Mouse (Mus musculus) lung, postnatal 4 days (tissue): ENCODE measurements around the gene Acd.

ENCODE experiments used
- DNase-seq, 2 experiments: peaks; one replicate each; pipeline ENCODE4 v3.0.0; 2021

The Acd gene

DNA sequence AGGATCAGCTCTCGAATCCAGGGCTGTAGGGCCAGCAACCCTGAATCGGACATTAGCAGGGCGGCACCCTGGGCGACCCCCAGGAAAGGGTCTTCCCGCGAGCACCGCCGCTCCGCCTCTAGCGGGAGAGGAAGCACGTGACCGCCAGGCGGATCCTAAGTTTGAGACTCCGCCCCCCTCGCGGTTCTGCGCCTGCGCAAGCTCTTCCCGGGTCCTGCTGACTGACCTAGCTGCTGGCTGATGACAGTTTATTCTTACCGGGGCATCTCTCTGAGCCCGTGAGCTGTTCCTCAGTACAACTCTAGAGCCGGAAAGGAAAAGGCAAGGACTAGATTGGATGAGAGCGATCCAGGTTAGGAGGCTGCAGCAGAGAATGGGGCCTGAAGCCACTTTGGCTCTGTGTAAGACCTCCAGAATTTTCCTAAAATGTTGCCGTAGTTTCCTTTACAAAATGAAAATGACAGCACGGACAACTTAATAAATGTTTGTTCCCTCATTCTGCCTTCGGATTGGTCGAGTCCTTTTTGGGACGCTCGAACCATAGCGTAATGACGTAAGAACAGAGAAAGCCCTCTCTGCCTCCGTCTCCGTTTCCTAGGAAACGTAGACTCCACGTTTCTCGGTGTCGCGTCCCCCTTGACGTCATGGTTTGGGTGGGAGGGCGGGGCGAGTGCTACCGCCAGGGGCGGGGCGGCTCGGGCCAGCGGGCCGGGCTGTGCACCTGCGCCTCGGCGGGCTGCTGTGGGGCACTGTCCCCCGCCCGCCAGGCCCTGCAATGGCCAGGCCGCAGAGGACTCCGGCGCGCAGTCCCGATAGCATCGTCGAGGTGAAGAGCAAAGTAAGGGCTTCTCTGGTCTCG lies at the start of gene Acd, which contains the start of gene Pard6a:
Gene Acd (minus strand): TSS at position 137 of the 859 bp plus-strand sequence.
Gene Pard6a (plus strand): TSS at position 183 of the 859 bp plus-strand sequence.
- DNase-seq: peak; percentile 95 to 97

DNA sequence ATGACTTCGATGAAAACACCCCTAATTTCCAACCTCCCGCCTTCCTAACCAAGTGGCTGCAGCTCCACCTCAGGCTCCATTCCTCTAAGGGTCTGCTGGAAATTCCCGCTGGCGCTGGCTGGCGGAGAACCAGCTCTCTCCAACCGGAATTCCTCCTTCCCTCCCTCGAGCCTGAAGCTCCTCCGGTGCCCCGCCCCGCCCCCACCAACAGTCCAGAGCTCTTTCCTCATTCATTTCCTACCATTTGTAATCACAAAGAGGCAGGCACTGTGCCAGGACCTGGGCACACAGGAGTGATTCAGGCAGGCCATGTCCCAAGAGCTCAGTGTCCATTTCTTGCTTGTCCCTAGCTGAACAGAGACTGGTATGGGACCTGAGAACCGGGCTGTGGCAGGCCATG lies 49.7 kb upstream of the Acd start:
- DNase-seq: peak; percentile 90 to 91

DNA sequence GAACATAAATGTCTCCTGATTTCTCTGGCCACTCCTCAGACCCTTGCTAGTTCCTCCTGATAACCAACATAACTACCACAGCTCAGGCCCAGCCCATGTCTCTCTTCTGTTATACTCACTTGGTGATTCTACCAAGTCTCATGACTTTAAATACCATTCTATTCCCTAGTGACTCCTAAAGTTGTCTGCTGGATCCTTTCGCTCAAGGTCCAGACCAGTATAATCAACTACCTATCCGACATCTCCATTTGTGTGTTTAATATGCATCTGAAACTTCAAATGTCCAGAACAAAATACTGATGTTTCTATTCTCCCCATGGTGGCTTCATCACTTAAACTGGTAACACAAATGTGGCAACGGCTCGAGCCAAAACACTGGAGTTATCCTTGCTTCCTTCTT lies 42.4 kb upstream of the Acd start:
- no peak for DNase-seq

DNA sequence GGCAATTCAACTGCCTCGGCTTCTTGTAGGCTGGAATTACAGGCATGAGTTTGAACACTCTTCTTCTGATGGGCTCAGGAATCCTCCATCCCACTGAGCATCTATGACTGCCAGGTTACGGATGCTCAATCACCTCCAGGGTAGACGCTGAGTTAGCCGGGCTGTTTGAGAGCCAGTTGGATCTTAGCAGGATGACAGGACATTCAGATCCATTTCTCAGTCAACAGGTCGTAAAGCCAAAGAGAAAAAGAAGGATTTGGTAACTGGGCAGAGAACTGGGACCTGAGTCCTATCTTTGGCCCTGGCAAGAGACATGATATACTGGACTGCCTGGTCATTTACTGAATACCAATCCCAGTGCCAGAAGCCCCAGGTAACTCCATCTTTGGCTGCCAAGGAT lies 38.3 kb upstream of the Acd start:
- DNase-seq: no peak

DNA sequence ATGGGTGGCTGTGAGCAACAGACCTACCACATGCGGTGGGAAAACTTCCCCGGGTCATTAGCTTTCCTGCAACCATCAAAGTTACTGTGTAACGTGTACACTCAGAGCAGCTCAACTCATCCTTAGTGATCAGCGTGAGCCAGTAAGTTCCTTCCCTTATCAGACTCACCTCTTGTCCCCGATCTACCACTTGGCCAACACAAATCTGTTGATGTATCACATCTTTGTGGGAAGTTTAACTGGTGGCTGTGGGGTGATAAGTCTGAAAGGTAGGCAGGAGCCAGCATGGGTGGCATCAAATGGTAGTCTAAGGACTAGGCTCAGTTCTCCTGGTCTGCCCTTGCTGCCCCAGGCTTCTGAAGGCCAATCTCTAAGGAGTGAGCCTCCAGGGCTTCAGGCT lies 31.3 kb upstream of the Acd start:
- DNase-seq: no peak

DNA sequence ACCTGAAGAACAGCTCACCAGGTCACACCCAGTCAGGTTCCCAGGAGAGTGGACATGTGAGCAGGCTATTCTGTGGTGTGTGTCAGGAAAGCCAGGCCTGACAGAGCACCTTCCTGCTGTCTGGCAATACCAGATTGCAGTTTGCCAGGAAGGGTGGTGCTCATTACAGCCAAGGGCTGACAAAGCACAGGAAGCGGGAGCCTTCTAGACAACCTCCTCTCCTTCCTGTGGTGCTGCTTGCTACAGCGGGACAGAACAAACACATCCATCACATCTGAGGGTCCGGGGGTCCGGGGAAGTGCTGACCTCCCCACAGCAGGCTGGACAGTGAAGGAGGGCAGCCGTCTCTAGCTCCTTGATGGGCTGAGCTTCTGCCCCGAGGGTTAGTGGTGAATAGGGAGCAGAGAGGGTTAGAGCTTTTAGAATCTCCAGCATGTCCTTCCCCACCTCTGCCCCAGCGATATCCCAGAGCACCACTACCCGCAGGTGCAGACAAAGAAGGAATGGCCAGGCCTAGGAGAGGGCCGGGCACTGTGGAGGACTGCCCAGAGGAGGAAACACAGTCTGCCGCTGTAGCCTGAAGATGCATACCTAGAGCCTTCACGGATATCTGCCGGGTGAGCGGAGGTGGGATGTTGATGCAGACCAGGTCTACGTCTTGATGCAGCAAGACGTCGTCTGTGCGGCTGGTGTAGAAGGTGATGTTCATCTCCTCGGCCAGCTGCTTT lies 26.7 kb upstream of the Acd start:
- DNase-seq: peak; percentile 67 to 83

DNA sequence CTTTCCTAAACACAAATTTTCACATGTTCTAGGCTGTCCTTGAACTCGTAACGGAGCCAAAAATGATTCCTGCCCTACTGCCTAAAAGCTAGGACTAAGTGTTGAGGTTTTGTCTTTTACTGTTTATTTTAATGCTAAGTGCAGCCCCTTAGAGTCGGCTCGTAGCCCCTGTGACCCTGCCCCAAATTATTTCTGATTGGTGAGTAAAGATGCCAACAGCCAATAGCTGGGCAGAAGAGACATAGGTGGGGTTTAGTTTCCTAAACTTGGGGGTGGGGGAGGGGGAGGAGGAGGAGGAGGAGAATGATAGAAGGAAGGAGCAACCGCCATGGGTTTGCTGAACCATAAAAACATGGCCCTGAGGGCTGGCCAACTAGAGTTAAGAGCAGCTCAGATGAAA lies 24.8 kb upstream of the Acd start:
- DNase-seq: no peak

DNA sequence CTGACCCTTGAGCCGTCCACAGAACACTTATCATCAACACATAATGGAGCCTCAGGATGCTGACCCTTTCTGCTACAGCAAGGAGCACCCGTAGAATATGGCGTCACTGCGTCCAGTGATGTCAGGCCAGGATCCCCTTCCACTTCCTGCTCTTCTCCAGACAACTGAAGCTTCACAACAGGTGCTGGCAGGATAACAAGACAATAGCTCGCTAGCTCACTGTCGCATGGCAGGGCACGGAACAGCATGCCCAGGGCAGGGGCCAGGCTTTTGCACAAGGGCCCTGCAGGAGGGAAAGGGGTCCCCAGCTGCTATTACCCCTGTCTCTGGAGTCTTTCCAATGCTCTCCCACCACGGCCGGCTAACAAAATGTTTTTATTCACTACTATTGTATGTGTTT lies 22.0 kb upstream of the Acd start:
- DNase-seq: no peak

DNA sequence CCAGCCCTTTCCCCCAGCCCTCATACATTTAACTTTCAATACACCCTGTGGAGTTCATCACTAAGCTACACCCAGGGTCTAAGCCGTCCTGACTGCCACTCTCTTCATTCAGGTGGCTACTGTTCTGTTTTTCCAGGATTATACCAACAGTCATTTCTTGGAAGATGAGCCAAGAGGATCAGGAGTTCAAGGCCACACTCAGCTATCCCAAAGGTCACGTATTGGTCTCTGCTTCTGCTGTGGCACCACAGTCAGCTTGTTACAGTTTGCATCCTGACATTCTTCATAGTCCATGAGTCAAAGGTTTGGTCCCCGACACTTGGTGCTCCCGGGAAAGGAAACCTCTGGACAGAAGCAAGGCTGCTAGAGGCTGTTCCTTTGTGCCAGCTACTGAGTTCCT lies 18.7 kb upstream of the Acd start:
- DNase-seq: no peak

DNA sequence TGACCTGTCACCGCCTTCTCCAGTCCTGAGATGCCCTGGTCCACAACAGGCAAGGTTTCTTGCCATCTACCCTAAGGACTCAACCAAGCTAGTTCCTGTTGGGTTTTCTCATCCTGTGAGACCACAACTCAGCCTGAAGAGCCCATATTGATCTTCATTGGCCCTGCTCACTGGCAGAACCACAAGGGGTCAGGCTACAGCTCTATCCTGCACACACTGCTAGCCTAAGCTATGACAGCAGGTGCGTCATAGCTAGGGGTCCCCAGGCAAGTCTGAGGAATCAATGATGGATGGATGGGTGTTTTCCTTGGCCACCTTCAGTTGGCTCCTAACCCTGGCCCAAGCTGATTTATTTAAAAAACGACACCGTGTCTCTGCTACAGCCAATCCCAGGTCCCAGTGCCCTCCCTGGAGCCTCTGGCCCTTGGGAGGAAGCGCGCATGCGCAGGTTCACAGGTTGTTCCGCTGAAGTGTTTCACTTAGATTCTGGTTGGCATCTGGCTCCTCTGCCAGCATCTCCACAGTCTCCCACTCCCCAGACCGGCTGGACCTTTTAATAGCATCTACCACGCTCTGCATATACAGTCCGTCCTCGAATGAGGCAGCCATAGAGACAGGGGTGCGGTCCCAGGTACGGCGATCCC lies 15.5 kb upstream of the Acd start:
- no peak for DNase-seq

DNA sequence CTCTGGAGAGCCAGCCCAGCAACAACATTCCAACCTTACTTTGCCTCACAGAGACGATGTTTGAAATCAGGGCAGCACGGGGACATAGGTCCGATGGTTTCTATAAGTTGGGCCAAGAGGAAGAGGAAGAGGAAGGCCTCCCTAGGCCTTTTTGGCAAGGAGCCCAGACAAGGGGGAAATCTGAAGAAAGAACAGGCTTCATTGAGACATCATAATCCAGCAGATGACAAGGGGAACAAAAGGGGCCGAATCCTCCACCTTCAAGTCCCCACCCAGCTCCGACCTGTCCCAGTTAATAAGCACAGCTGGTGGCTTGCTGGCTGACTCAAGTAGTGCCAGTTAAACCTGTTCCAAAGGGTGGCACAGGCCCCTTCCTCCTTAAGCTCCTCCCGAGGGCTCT lies 14.1 kb upstream of the Acd start:
- peak; percentile 36 to 38 for DNase-seq

DNA sequence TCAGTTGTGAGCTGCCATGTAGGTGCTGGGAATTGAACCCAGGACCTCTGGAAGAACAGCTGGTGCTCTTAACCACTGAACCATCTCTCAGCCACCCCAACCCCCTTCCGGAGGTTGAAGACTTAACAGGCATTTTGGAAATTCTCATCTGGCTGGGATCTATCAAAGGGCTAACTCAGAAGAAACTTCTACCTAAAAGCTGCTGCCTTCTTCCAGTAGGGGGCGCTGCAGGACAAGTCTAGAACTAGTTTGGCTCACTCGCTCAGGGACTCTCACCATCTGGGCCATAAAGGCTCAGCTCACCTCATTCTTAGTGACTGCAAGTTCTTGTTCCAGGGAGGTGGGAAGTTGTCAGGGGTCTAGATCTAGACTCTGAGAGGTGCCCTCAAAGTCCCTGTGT lies 13.2 kb upstream of the Acd start:
- peak; percentile 76 to 91 for DNase-seq

DNA sequence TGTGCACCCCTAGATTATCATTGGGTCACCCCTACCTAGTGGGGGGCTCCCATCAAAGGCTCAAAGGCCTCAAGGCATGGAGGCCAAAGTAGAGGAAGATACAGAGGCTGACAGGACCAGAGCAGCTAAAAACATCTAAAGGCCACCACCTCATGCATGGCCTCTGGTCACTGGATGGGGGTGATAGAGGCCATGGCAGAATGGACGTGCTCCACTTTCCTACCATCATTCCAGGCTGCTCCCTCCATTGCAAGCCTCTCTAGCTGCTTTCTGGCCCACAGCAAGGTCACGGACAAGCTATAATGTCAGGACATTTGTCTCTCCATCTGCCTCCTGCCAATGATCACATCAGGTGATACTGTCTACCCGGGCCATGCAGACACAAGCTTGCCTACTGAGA lies 11.4 kb upstream of the Acd start:
- DNase-seq: no peak

DNA sequence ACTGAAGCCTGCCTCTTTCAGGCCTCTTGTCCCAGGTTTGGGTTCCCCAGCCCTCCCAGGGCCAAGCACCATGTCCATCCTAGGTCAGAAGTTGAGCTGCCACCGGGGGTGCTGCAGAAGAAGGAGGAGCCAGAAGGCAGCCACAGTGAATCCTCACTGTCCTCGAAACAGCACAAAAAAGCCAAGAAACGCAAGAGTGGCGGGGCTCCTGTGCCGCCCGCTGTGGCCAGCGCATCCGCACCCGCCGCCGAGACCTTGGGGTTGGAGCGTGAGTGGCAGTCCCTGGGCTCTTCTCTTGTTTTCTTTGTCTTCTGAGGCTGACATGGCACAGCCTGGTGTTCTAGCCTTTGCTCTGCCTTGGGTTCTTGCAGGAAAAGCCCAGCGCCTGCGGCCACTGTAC lies 8.4 kb upstream of the Acd start:
- DNase-seq: peak in 1 of 2 experiments; percentile 3

DNA sequence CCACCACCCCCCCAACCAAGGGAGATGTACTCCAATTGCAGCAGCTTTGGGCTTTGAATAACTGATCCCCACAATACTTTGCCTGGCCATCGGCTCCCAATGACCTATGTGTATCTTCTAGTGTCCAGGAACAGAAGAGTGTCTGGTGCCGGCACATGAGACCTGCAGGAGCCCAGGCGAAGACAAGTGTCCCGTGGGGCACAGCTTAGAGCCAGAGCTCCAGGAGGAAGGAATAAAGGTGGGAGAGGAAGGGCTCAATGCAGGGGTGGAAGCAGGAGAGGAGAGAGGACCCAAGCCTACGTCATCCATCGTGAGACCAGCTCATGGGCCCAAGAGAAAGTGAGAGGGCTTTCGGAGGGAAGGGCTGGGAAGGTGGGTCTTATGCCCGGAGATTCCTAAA lies 7.8 kb upstream of the Acd start:
- no peak for DNase-seq

DNA sequence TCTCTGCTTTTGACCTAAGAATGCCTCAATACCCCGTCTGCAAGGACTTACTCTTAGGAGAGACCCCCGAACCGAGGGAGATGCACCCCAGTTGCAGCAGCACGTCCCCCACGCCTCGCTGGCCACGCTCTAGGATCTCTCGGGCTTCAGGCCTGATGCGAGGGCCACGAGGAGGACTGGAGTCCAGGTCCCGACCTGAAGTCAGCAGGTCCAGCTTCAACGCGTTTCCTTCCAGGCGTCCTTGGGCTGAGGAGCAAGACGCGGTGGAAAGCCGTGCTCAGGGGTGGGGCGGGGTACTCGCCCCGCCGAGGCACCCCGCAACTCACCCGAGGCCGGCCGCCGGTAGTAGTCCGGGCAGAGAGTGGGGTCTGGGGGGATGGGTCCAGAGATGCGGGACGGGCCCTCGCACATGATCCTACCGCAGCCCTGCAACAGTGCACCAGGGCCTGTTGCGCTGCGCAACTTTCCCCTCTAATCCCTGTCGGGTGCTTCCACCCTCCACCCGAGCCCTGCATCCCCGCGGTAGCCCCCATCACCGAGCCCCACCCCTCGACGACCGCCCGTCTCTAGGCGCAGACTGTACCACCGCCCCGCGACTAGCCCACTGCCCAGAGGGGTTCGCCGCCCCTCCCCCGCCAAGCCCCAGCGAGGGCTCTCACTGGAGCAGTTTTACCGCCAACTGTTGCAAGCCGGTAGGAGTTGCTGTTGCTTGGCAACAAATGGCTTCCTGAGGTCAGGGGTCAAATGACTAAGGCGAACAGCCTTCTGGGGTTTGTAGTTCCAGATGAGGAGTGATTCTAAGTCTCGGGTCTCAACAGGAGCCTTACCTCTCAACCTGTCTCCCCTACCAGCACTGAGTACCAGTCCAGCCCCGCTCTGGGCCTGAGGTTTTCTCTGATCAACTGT lies 6.8 kb upstream of the Acd start, which contains the start of the genes 4933405L10Rik and Enkd1:
Gene 4933405L10Rik (plus strand): TSS at position 158 of the 906 bp plus-strand sequence.
Gene Enkd1 (minus strand): TSS at position 713 of the 906 bp plus-strand sequence.
- peak; percentile 85 to 90 for DNase-seq

DNA sequence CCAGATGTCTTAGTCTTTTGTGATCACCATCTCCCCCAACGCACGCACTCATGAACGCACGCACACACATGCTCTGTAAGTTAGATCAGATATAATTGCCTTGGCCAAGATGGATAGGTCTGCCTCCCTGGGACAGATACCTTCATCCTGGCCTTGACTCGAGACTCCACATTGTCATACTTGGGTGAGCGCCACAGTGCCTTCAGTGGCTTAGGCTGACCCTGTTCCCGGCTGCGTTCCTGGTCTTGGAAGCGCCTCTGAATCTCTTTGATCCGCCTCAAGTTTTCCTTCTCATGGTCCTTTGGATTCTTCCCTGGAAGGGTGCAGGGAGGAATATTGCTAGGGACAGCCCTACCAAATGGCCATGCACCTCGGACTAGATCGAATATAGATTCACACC lies 5.5 kb upstream of the Acd start:
- no peak for DNase-seq

DNA sequence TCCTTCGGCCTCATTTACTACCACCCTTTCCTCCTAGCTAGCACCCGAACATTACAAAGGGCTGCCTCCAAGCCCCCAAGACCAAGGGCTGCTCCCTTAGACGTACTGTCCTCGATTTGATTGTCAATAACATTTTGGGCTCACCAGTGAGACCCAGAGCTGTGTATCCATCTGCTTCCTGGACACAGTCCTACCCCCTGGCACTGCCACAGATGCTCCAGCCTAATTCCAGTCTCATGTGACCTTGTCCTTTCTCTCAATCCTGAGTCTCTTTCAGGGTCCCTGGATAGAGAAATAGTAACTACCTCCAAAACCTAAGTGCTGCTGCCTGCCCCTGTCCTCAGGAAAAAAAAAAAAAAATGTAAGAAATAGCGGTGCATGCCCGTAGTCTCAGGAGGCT lies 4.1 kb upstream of the Acd start:
- no peak for DNase-seq

DNA sequence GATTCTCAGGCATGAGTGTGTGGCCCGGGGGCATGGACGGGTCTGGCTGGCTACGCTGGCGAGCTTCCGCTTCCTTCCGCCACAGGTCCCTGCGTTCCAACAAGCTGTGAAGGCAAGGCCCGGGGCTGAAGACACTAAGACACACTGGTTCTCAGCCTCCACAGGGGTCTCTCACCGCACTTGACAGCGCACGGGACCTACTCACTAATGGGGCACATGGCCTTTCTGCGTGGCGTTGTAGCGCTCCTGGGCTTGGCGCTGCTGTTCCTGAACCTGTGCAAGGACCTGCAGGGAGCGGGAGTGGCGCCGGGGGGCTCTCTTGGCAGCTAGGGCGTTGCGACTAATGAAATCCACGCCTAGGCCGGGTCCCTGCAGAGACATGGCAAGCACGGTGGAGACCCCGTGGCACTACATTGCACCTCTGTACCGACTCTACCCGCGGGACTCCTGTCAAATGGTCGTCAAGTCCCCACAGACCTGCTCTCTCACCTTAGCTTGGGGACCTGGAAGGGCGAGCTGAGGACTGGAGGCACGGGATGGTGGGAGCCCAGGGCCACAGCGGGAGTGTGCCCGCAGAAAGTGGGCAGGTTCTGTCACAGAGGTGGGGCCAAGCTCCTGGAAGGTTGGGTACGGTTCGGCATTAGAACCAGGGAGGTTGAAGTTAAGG lies 3.4 kb upstream of the Acd start:
- no peak for DNase-seq

DNA sequence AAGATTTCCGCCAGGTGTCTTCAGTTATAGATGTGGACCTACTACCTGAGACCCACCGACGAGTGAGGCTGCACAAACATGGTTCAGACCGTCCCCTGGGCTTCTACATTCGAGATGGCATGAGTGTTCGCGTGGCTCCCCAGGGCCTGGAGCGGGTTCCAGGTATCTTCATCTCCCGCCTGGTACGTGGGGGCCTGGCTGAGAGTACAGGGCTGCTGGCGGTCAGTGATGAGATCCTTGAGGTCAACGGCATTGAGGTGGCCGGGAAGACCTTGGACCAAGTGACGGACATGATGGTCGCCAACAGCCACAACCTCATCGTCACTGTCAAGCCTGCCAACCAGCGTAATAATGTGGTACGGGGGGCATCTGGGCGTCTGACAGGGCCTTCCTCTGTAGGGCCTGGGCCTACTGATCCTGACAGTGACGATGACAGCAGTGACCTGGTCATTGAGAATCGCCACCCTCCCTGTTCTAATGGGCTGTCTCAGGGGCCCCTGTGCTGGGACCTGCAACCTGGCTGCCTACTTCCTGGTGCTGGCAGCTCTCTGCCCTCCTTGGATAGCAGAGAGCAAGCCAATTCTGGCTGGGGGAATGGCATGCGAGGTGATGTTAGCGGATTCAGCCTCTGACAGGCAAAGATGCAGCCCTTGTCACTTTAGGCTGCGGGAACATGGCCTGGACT lies 2.0 kb upstream of the Acd start:
- DNase-seq: no peak

DNA sequence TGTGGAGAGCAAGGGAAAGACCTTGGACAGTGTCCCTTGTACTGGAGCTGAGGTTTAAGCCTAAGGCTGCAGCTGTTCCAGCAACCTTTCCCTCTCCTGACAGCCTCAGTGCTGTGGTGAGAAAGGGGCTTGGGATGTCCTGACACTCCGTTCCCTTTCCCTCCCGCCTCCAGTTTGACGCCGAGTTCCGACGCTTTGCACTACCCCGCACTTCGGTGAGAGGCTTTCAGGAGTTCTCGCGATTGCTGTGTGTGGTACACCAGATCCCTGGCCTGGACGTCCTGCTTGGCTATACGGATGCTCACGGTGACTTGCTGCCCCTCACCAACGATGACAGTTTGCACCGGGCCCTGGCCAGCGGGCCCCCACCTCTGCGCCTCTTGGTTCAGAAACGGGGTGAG lies 1.1 kb upstream of the Acd start:
- DNase-seq: no peak
